Comparison of ENCODE assay signal across 10 mouse cellular contexts in the genomic region with DNA sequence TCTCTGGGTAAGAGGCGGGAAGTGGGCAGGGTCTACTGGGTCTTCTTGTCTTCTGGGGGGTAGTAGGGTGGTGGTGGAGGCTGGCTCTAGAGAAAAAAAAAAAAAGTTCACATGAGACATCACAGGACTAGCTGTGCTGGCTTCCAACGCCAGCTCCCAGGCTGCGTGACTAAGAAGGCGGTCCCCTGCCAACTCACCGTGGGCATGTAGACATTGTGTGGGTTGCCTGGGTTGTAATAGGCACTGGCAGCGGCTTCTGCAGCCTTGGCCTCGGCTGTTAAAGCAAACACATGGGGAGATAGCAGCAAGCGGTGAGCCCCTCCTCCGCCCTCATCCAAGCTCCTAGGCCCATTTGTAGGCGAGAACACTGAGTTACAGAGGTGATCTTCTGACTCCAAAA. TPM values are rescaled to one million over a fixed set of nuclear protein-coding genes. Genes with fewer than 3 reads are reported as not detected.
DNase-seq lines count a peak whose midpoint lies in the region; ATAC-seq and TF ChIP-seq lines count a peak whose summit lies in the region.
"Had no signal": no experiment of that assay in that cellular context is flagged by ENCODE, and none has a peak within 500 bp of the region (broad histone marks: within the 10 kb centered on the region; RNA-seq: fewer than 3 reads in every experiment).

No protein-coding gene starts in this region.

- TF ChIP-seq EP300 in heart, adult 2 months (IDR thresholded peaks at IDR 0.05; ENCODE audit: insufficient read depth, low read depth, low read length) = no peak

- no peak for TF ChIP-seq POLR2A in heart, adult 2 months (IDR thresholded peaks at IDR 0.05; ENCODE audit: insufficient read depth, low read depth, low read length)

- no peak for TF ChIP-seq CTCF in intestine, postnatal 0 days (IDR thresholded peaks at IDR 0.05; ENCODE audit: low read depth)
- TF ChIP-seq CTCF in heart, adult 2 months (IDR thresholded peaks at IDR 0.05) = no peak

- H3K9me3 ChIP-seq in intestine, embryonic 16.5 days (ENCODE audit: control insufficient read depth, low read length) = no peaks in the 10 kb centered on the region
- H3K9me3 ChIP-seq in intestine, postnatal 0 days (ENCODE audit: control insufficient read depth) = no peaks in the 10 kb centered on the region
- no peaks in the 10 kb centered on the region for H3K9me3 ChIP-seq in liver, embryonic 15.5 days (replicated peaks)
- H3K9me3 ChIP-seq: forebrain, embryonic 13.5 days; limb, embryonic 13.5 days had no signal

- no peak overlapping the region for H3K4me3 ChIP-seq in intestine, embryonic 16.5 days (ENCODE audit: low read length)
- no peak overlapping the region for H3K4me3 ChIP-seq in intestine, postnatal 0 days (ENCODE audit: low read depth, low read length)
- no peak overlapping the region for H3K4me3 ChIP-seq in liver, embryonic 15.5 days (replicated peaks)
- no peak overlapping the region for H3K4me3 ChIP-seq in heart, adult 2 months
- H3K4me3 ChIP-seq: forebrain, embryonic 13.5 days; limb, embryonic 13.5 days had no signal

- peaks cover 20% of the 10 kb centered on the region for H3K4me1 ChIP-seq in intestine, embryonic 16.5 days (ENCODE audit: control insufficient read depth, insufficient read depth, low read length)
- peaks cover 4% of the 10 kb centered on the region; the same call in 1 of the 2 replicates for H3K4me1 ChIP-seq in intestine, postnatal 0 days (replicated peaks; ENCODE audit: control insufficient read depth, insufficient read depth, low read length)
- peaks cover 94% of the 10 kb centered on the region for H3K4me1 ChIP-seq in liver, embryonic 15.5 days (replicated peaks)
- no peaks in the 10 kb centered on the region for H3K4me1 ChIP-seq in heart, adult 2 months (ENCODE audit: control insufficient read depth, insufficient read depth, low read length)

- 0 out of 2 replicates have a peak overlapping the region, but pooled peaks have one; percentile 45 for H3K9ac ChIP-seq in intestine, embryonic 16.5 days (ENCODE audit: low read depth, low read length)
- H3K9ac ChIP-seq in intestine, postnatal 0 days (ENCODE audit: low read depth, low read length) = no peak overlapping the region
- 0 out of 2 replicates have a peak overlapping the region, but pooled peaks have one; percentile 6 for H3K9ac ChIP-seq in liver, embryonic 15.5 days
- H3K9ac ChIP-seq in heart, adult 2 months (ENCODE audit: low read depth, low read length) = no peak overlapping the region
- H3K9ac ChIP-seq: forebrain, embryonic 13.5 days; limb, embryonic 13.5 days had no signal

- H3K27ac ChIP-seq in intestine, embryonic 16.5 days (ENCODE audit: low read length) = no peak overlapping the region; the same call in 1 of the 2 replicates
- H3K27ac ChIP-seq in intestine, postnatal 0 days (ENCODE audit: low read depth, low read length) = no peak overlapping the region; the same call in 1 of the 2 replicates
- peak overlapping the region; percentile 96 for H3K27ac ChIP-seq in liver, embryonic 15.5 days (replicated peaks)
- H3K27ac ChIP-seq in heart, adult 2 months = no peak overlapping the region

- H3K79me2 ChIP-seq in heart, adult 2 months (replicated peaks; ENCODE audit: control insufficient read depth, insufficient read depth, low read length) = no peaks in the 10 kb centered on the region

- H3K27me3 ChIP-seq in intestine, embryonic 16.5 days (replicated peaks; ENCODE audit: control insufficient read depth, insufficient read depth, low read length) = no peaks in the 10 kb centered on the region
- no peaks in the 10 kb centered on the region for H3K27me3 ChIP-seq in intestine, postnatal 0 days (replicated peaks; ENCODE audit: control insufficient read depth, insufficient read depth, low read length)
- no peaks in the 10 kb centered on the region for H3K27me3 ChIP-seq in liver, embryonic 15.5 days
- H3K27me3 ChIP-seq in heart, adult 2 months (ENCODE audit: control insufficient read depth, insufficient read depth, low read length) = no peaks in the 10 kb centered on the region
- H3K27me3 ChIP-seq: forebrain, embryonic 13.5 days; limb, embryonic 13.5 days had no signal

- DNase-seq in adrenal gland, postnatal 36 days = peak; percentile 72 to 82
- peak; percentile 87 for DNase-seq in layer of hippocampus, adult 11-12 months (ENCODE audit: low spot score)
- no peak for DNase-seq in urinary bladder, adult 18-20 months (ENCODE audit: low spot score in 2 of 2)
- DNase-seq in gastrocnemius, postnatal 25 days = no peak
- DNase-seq in heart, adult 2 months = no peak

- peaks cover 26% of the 10 kb centered on the region for H3K36me3 ChIP-seq in intestine, embryonic 16.5 days (ENCODE audit: control insufficient read depth, insufficient read depth, low read length)
- peaks cover 54% of the 10 kb centered on the region for H3K36me3 ChIP-seq in intestine, postnatal 0 days (ENCODE audit: control insufficient read depth, insufficient read depth)
- peaks cover 62% of the 10 kb centered on the region for H3K36me3 ChIP-seq in liver, embryonic 15.5 days (replicated peaks)
- H3K36me3 ChIP-seq in heart, adult 2 months (ENCODE audit: control insufficient read depth, insufficient read depth, low read length) = no peaks in the 10 kb centered on the region

- ATAC-seq in intestine, embryonic 16.5 days = no peak
- no peak for ATAC-seq in intestine, postnatal 0 days
- ATAC-seq in liver, embryonic 15.5 days (ENCODE audit: insufficient read depth) = no peak
- ATAC-seq: forebrain, embryonic 13.5 days had no signal

- intact Hi-C loops in heart, adult 2 months (cut with DNase I) = no loop called here

- 66% methylated on average over 10 of the region's 10 CpGs for WGBS in intestine, embryonic 16.5 days
- WGBS in intestine, postnatal 0 days = 66% methylated on average over 10 of the region's 10 CpGs
- 57% methylated on average over 10 of the region's 10 CpGs for WGBS in liver, embryonic 15.5 days (ENCODE audit: insufficient replicate concordance)
- WGBS in heart, adult 2 months = 79% methylated on average over 10 of the region's 10 CpGs

- H3K4me2 ChIP-seq in intestine, embryonic 16.5 days (ENCODE audit: low read depth, low read length) = no peak overlapping the region
- no peak overlapping the region for H3K4me2 ChIP-seq in intestine, postnatal 0 days (replicated peaks; ENCODE audit: low read depth)
- no peak overlapping the region; the same call in 1 of the 2 replicates for H3K4me2 ChIP-seq in liver, embryonic 15.5 days
- H3K4me2 ChIP-seq: forebrain, embryonic 13.5 days; limb, embryonic 13.5 days had no signal

RNA-seq across cellular contexts. Expression of a gene that starts 1.8 kb away (rescaled TPM):
- 6.4 and 7.5 TPM in 2 replicates for polyA plus RNA-seq in intestine, embryonic 16.5 days (2015; fragmentation: Nextera tagmentation; extraction: Ambion mirVana)
- polyA plus RNA-seq in intestine, postnatal 0 days (2015; fragmentation: Nextera tagmentation; extraction: Ambion mirVana) = 1.1 and 1.2 TPM in 2 replicates
- under 1 TPM; 0.49 to 0.66 TPM for total RNA-seq in adrenal gland, postnatal 36 days (2021)
- 21.4 and 23.3 TPM in 2 replicates for polyA plus RNA-seq in liver, embryonic 15.5 days (2015; fragmentation: Nextera tagmentation; extraction: Ambion mirVana)
- total RNA-seq in gastrocnemius, postnatal 25 days (2021) = under 1 TPM; 0.16 to 0.38 TPM
- 1 to 10 TPM in 1 of 2 experiments, under 1 TPM in 1; 0.55 to 1.5 TPM for total RNA-seq in heart, adult 2 months (2021)
- 1.1 and 1.7 TPM in 2 replicates for polyA plus RNA-seq in heart, adult 2 months (2012; rRNA removed)

RNA-seq across cellular contexts. Expression of a gene that starts 7.3 kb away (rescaled TPM):
- polyA plus RNA-seq in intestine, embryonic 16.5 days (2015; fragmentation: Nextera tagmentation; extraction: Ambion mirVana) = 135 and 160 TPM in 2 replicates
- polyA plus RNA-seq in intestine, postnatal 0 days (2015; fragmentation: Nextera tagmentation; extraction: Ambion mirVana) = 179 and 201 TPM in 2 replicates
- total RNA-seq in adrenal gland, postnatal 36 days (2021) = 100 to 1,000 TPM; 157 to 178 TPM
- 83.9 and 93.0 TPM in 2 replicates for polyA plus RNA-seq in liver, embryonic 15.5 days (2015; fragmentation: Nextera tagmentation; extraction: Ambion mirVana)
- 10 to 100 TPM; 58.1 to 64.4 TPM for total RNA-seq in gastrocnemius, postnatal 25 days (2021)
- total RNA-seq in heart, adult 2 months (2021) = 100 to 1,000 TPM in 1 of 2 experiments, 10 to 100 TPM in 1; 91.0 to 108 TPM
- polyA plus RNA-seq in heart, adult 2 months (2012; rRNA removed) = 151 and 176 TPM in 2 replicates

RNA-seq across cellular contexts. Expression of a gene that starts 47.5 kb away (rescaled TPM):
- 13.9 and 14.7 TPM in 2 replicates for polyA plus RNA-seq in intestine, embryonic 16.5 days (2015; fragmentation: Nextera tagmentation; extraction: Ambion mirVana)
- polyA plus RNA-seq in intestine, postnatal 0 days (2015; fragmentation: Nextera tagmentation; extraction: Ambion mirVana) = 15.7 and 16.1 TPM in 2 replicates
- 10 to 100 TPM; 14.7 to 23.0 TPM for total RNA-seq in adrenal gland, postnatal 36 days (2021)
- 5.4 and 7.6 TPM in 2 replicates for polyA plus RNA-seq in liver, embryonic 15.5 days (2015; fragmentation: Nextera tagmentation; extraction: Ambion mirVana)
- total RNA-seq in gastrocnemius, postnatal 25 days (2021) = 10 to 100 TPM in 1 of 2 experiments, 1 to 10 TPM in 1; 7.9 to 14.5 TPM
- total RNA-seq in heart, adult 2 months (2021) = 10 to 100 TPM; 23.1 to 28.2 TPM
- 23.7 and 29.5 TPM in 2 replicates for polyA plus RNA-seq in heart, adult 2 months (2012; rRNA removed)

RNA-seq across cellular contexts. Expression of a gene that starts 49.4 kb away (rescaled TPM):
- polyA plus RNA-seq in intestine, embryonic 16.5 days (2015; fragmentation: Nextera tagmentation; extraction: Ambion mirVana) = 22.9 and 24.4 TPM in 2 replicates
- polyA plus RNA-seq in intestine, postnatal 0 days (2015; fragmentation: Nextera tagmentation; extraction: Ambion mirVana) = 7.4 and 8.8 TPM in 2 replicates
- 10 to 100 TPM; 18.3 to 20.2 TPM for total RNA-seq in adrenal gland, postnatal 36 days (2021)
- polyA plus RNA-seq in liver, embryonic 15.5 days (2015; fragmentation: Nextera tagmentation; extraction: Ambion mirVana) = 10.1 and 11.6 TPM in 2 replicates
- total RNA-seq in gastrocnemius, postnatal 25 days (2021) = 1 to 10 TPM; 6.1 to 6.6 TPM
- 1 to 10 TPM; 7.1 to 7.9 TPM for total RNA-seq in heart, adult 2 months (2021)
- polyA plus RNA-seq in heart, adult 2 months (2012; rRNA removed) = 16.5 and 20.4 TPM in 2 replicates

RNA-seq across cellular contexts. Expression of a gene that starts 51.4 kb away (rescaled TPM):
- 7.7 and 9.3 TPM in 2 replicates for polyA plus RNA-seq in intestine, embryonic 16.5 days (2015; fragmentation: Nextera tagmentation; extraction: Ambion mirVana)
- polyA plus RNA-seq in intestine, postnatal 0 days (2015; fragmentation: Nextera tagmentation; extraction: Ambion mirVana) = 3.1 and 3.3 TPM in 2 replicates
- total RNA-seq in adrenal gland, postnatal 36 days (2021) = 10 to 100 TPM in 1 of 2 experiments, 1 to 10 TPM in 1; 9.3 to 11.7 TPM
- 1.2 and 1.5 TPM in 2 replicates for polyA plus RNA-seq in liver, embryonic 15.5 days (2015; fragmentation: Nextera tagmentation; extraction: Ambion mirVana)
- 1 to 10 TPM; 5.1 to 5.4 TPM for total RNA-seq in gastrocnemius, postnatal 25 days (2021)
- 1 to 10 TPM; 6.1 to 8.6 TPM for total RNA-seq in heart, adult 2 months (2021)
- polyA plus RNA-seq in heart, adult 2 months (2012; rRNA removed) = 8.8 and 10.8 TPM in 2 replicates

Comparison
In these comparisons a context has a peak if more than half of its experiments do, and no peak if none do; other contexts are left out.
1. H3K9ac ChIP-seq: peak in intestine, embryonic 16.5 days (single experiment) and liver, embryonic 15.5 days (single experiment); none in intestine, postnatal 0 days (single experiment) and heart, adult 2 months (single experiment).
2. DNase-seq: peak in adrenal gland, postnatal 36 days (2 of 2) and layer of hippocampus, adult 11-12 months (single experiment); none in urinary bladder, adult 18-20 months (0 of 2), gastrocnemius, postnatal 25 days (single experiment) and heart, adult 2 months (0 of 2).